Mouse (Mus musculus): ENCODE data around the gene Slc46a1. TPM values are rescaled to one million over a fixed set of nuclear protein-coding genes. Genes with fewer than 3 reads are reported as not detected.

Gene Slc46a1
- 1 to 10 TPM in 1 of 2 experiments, under 1 TPM in 1; 0.67 to 1.2 TPM for total RNA-seq (2021)
- long read RNA-seq, experiment 1, partial matches to known transcripts: 0 of 2 reads
- long read RNA-seq, experiment 1, other reads (novel, unspliced or antisense): 1 of 2 reads
- long read RNA-seq, experiment 2, partial matches to known transcripts: 0 of 1 reads
- long read RNA-seq, experiment 2, other reads (novel, unspliced or antisense): 1 of 1 reads

- intact Hi-C loops (cut with DNase I): no loop called here
- DNase-seq: peak; percentile 77 to 86
Observed at GRCm38 (mm10) chr11:78465568-78466180, at the start of gene Slc46a1. Gene Slc46a1, plus strand, starts transcription at chr11:78465697.

- DNase-seq: no peak
- intact Hi-C loops (cut with DNase I): no loop called here
Observed at GRCm38 (mm10) chr11:78416854-78417253, 48.6 kb upstream of the Slc46a1 start.

GRCm38 (mm10) chr11:78420263-78420889, 45.1 kb upstream of the Slc46a1 start:
- DNase-seq: no peak
- intact Hi-C loops (cut with DNase I): no loop called here

GRCm38 (mm10) chr11:78421201-78422009, 44.1 kb upstream of the Slc46a1 start:
- intact Hi-C loops (cut with DNase I): no loop called here
- DNase-seq: no peak

- intact Hi-C loops (cut with DNase I): no loop called here
- no peak for DNase-seq
Observed at GRCm38 (mm10) chr11:78422055-78422819, 43.3 kb upstream of the Slc46a1 start, which contains the start of gene Slc13a2. Gene Slc13a2, minus strand, starts transcription at chr11:78422217.

GRCm38 (mm10) chr11:78424352-78424751, 41.1 kb upstream of the Slc46a1 start:
- intact Hi-C loops (cut with DNase I): no loop called here

GRCm38 (mm10) chr11:78425572-78425971, 39.9 kb upstream of the Slc46a1 start:
- intact Hi-C loops (cut with DNase I): no loop called here
- DNase-seq: no peak

More at GRCm38 (mm10) chr11:78424352-78424751, 41.1 kb upstream of the Slc46a1 start:
- no peak for DNase-seq

- intact Hi-C loops (cut with DNase I): no loop called here
- no peak for DNase-seq
Observed at GRCm38 (mm10) chr11:78427655-78428054, 37.8 kb upstream of the Slc46a1 start.

- DNase-seq: no peak
- intact Hi-C loops (cut with DNase I): no loop called here
Observed at GRCm38 (mm10) chr11:78428309-78428708, 37.2 kb upstream of the Slc46a1 start.

- intact Hi-C loops (cut with DNase I): no loop called here
- DNase-seq: no peak
Observed at GRCm38 (mm10) chr11:78430195-78430878, 35.2 kb upstream of the Slc46a1 start.

- intact Hi-C loops (cut with DNase I): no loop called here
- DNase-seq: no peak
Observed at GRCm38 (mm10) chr11:78431176-78431575, 34.3 kb upstream of the Slc46a1 start.

GRCm38 (mm10) chr11:78434052-78434451, 31.4 kb upstream of the Slc46a1 start:
- intact Hi-C loops (cut with DNase I): no loop called here
- no peak for DNase-seq

GRCm38 (mm10) chr11:78435776-78436349, 29.6 kb upstream of the Slc46a1 start:
- intact Hi-C loops (cut with DNase I): no loop called here
- no peak for DNase-seq

- intact Hi-C loops (cut with DNase I): no loop called here
- DNase-seq: no peak
Observed at GRCm38 (mm10) chr11:78437182-78437581, 28.3 kb upstream of the Slc46a1 start.

- intact Hi-C loops (cut with DNase I): no loop called here
- no peak for DNase-seq
Observed at GRCm38 (mm10) chr11:78438399-78438930, 27.0 kb upstream of the Slc46a1 start.

- DNase-seq: no peak
- intact Hi-C loops (cut with DNase I): no loop called here
Observed at GRCm38 (mm10) chr11:78443115-78443514, 22.4 kb upstream of the Slc46a1 start.

GRCm38 (mm10) chr11:78447168-78447567, 18.3 kb upstream of the Slc46a1 start:
- intact Hi-C loops (cut with DNase I): no loop called here
- DNase-seq: no peak

GRCm38 (mm10) chr11:78448242-78448641, 17.3 kb upstream of the Slc46a1 start:
- no peak for DNase-seq
- intact Hi-C loops (cut with DNase I): no loop called here

GRCm38 (mm10) chr11:78450337-78450736, 15.2 kb upstream of the Slc46a1 start:
- intact Hi-C loops (cut with DNase I): no loop called here
- no peak for DNase-seq

Measured in gastrocnemius, postnatal 36 days (tissue).